ENCODE assay signal across 29 mouse cellular contexts in genomic region chr1:22664196-22664595, GRCm38 (mm10).
"Had no signal": no experiment of that assay in that cellular context is flagged by ENCODE, and none has a peak within 500 bp of the region (broad histone marks: within the 10 kb centered on the region; RNA-seq: fewer than 3 reads in every experiment).

No protein-coding gene starts in this region.

- H3K4me3 ChIP-seq: embryonic facial prominence, embryonic 10.5 days; embryonic facial prominence, embryonic 12.5 days; embryonic facial prominence, embryonic 13.5 days; embryonic facial prominence, embryonic 15.5 days; erythroblast, embryonic 14.5 days; forebrain, embryonic 10.5 days; forebrain, embryonic 12.5 days; forebrain, embryonic 13.5 days; forebrain, embryonic 15.5 days; gastrocnemius, adult 2 months; heart, adult 2 months had no signal

- DNase-seq: cerebellum, adult 2 months; cerebellum, adult 8-10 months; cerebellum, adult 9-10 months; cerebellum, adult 9-11 months; cerebellum, postnatal 10 days; cerebellum, postnatal 14 days; cerebellum, postnatal 25 days; cerebellum, postnatal 36 days; embryo, embryonic 11 days; forebrain, postnatal 0 days; gastrocnemius, adult 2 months; gastrocnemius, postnatal 10 days; gastrocnemius, postnatal 14 days; gastrocnemius, postnatal 25 days; gastrocnemius, postnatal 36 days; heart, adult 11 months; heart, adult 18-20 months; heart, adult 2 months had no signal

- H3K27ac ChIP-seq: embryonic facial prominence, embryonic 10.5 days; embryonic facial prominence, embryonic 12.5 days; embryonic facial prominence, embryonic 13.5 days; embryonic facial prominence, embryonic 15.5 days; forebrain, embryonic 10.5 days; forebrain, embryonic 12.5 days; forebrain, embryonic 13.5 days; forebrain, embryonic 15.5 days; gastrocnemius, adult 2 months; heart, adult 2 months had no signal

- ATAC-seq: forebrain, embryonic 13.5 days; forebrain, embryonic 14.5 days; forebrain, embryonic 15.5 days; forebrain, embryonic 16.5 days; forebrain, postnatal 0 days had no signal
